Mouse (Mus musculus) heart, postnatal 0 days (tissue): Measurements from ENCODE around the gene Plxna2. TPM values are rescaled to one million over a fixed set of nuclear protein-coding genes. Genes with fewer than 3 reads are reported as not detected.

Experiments
- ATAC-seq: fragments of 200-750 bp; cut with Nextera tagmentation; 2 replicates; pipeline ENCODE4 v1.8.0; 2017; ENCODE audit warnings: low read depth, moderate number of reproducible peaks, moderate library complexity; ENCODE audit not compliant: insufficient read depth
- DNase-seq: peaks from one replicate; pipeline ENCODE4 v3.0.0-alpha.2; 2016; ENCODE audit warnings: low spot score
- H3K27ac ChIP-seq: fragments of 300-500 bp; sonication (generic); 2 replicates; pipeline ENCODE4 v1.5.1; 2014; ENCODE audit warnings: low read depth, mild to moderate bottlenecking
- H3K27me3 ChIP-seq: fragments of 300-500 bp; sonication (generic); 2 replicates; pipeline ENCODE4 v1.6.1; 2014; ENCODE audit warnings: low read length, mixed read lengths; ENCODE audit not compliant: control insufficient read depth, insufficient read depth
- H3K36me3 ChIP-seq: fragments of 300-500 bp; sonication (generic); replicated peaks from 2 replicates; pipeline ENCODE4 v1.6.1; 2014; ENCODE audit warnings: low read length, mixed read lengths; ENCODE audit not compliant: control insufficient read depth, insufficient read depth
- H3K4me1 ChIP-seq: fragments of 300-500 bp; sonication (generic); 2 replicates; pipeline ENCODE4 v1.6.1; 2014; ENCODE audit warnings: antibody characterized with exemption; ENCODE audit not compliant: control insufficient read depth, insufficient read depth
- H3K4me2 ChIP-seq: fragments of 300-500 bp; sonication (generic); 2 replicates; pipeline ENCODE4 v1.6.1; 2014; ENCODE audit warnings: low read depth, mild to moderate bottlenecking, low read length, moderate library complexity
- H3K4me3 ChIP-seq: fragments of 300-500 bp; sonication (generic); 2 replicates; pipeline ENCODE4 v1.5.1; 2014; ENCODE audit warnings: low read depth, low read length
- H3K9ac ChIP-seq: fragments of 300-500 bp; sonication (generic); replicated peaks from 2 replicates; pipeline ENCODE4 v1.6.1; 2014; ENCODE audit warnings: low read depth, low read length, mixed read lengths
- H3K9me3 ChIP-seq: fragments of 300-500 bp; sonication (generic); replicated peaks from 2 replicates; pipeline ENCODE4 v1.6.1; 2016; ENCODE audit warnings: low read length; ENCODE audit not compliant: control insufficient read depth
- CTCF ChIP-seq: IDR thresholded peaks from 2 replicates; pipeline ENCODE4 v1.5.1; 2016; ENCODE audit warnings: antibody characterized with exemption, control low read depth, low read depth
- EP300 ChIP-seq: IDR thresholded peaks from 2 replicates; pipeline ENCODE4 v1.6.1; 2016; ENCODE audit warnings: antibody characterized with exemption, low read depth
- WGBS: fragments of 180-500 bp; shearing (Covaris S2); extraction: QIAGEN DNeasy Blood & Tissue Kit; methylation state at CpG from one replicate; pipeline ENCODE4 v1.1.7; 2014; 5-methylcytosine and 5-hydroxymethylcytosine counted together
- polyA plus RNA-seq: library from polyadenylated mRNA; unstranded; fragments of >200 nt; fragmentation: Nextera tagmentation; extraction: Ambion mirVana; gene quantifications from 2 replicates; pipeline ENCODE4 v1.2.1, GENCODE M21; 2015
- total RNA-seq: library from RNA; depleted of rRNA; stranded (reverse); fragments of >200 nt; gene quantifications from 2 replicates; pipeline ENCODE4 v1.2.3, GENCODE M21; 2014; ENCODE audit warnings: low replicate concordance

The Plxna2 gene
- total and polyA plus RNA-seq, 2 experiments from 2014 or later, result 4.0 to 14.4 TPM

DNA sequence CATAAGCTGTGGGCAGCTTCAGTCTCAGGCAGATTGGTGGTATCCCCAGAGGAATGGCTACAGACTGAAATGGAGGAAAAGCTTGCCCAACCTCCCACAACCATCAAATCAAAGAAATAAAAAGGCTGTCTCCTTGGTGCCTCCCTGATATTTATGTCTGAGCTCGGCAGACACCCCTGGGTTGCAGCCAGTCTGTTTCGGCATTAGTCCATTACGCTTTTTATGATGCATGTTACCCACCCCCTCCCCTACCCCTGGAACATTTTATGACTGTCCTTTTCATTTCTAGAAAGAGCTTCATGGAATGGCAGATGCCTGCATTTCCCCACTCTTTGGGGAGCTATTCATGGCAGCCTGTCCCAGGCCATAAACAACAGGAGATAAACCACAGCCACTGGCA lies 47.7 kb downstream of the Plxna2 start:
- no peak overlapping the region for H3K27ac ChIP-seq
- H3K4me1 ChIP-seq, result peaks cover 26% of the 10 kb centered on the region
- H3K9ac ChIP-seq, result no peak overlapping the region
- 0 out of 2 replicates have a peak, but pooled peaks cover 5% of the 10 kb centered on the region for H3K36me3 ChIP-seq
- ATAC-seq (no peak), DNase-seq (no peak)
- 89% methylated on average over 3 of the region's 3 CpGs for WGBS
- no peaks in the 10 kb centered on the region for H3K9me3 ChIP-seq
- no peak overlapping the region for H3K4me3 ChIP-seq
- no peak overlapping the region for H3K4me2 ChIP-seq
- TF ChIP-seq CTCF (no peak), EP300 (no peak)
- H3K27me3 ChIP-seq, result no peaks in the 10 kb centered on the region

DNA sequence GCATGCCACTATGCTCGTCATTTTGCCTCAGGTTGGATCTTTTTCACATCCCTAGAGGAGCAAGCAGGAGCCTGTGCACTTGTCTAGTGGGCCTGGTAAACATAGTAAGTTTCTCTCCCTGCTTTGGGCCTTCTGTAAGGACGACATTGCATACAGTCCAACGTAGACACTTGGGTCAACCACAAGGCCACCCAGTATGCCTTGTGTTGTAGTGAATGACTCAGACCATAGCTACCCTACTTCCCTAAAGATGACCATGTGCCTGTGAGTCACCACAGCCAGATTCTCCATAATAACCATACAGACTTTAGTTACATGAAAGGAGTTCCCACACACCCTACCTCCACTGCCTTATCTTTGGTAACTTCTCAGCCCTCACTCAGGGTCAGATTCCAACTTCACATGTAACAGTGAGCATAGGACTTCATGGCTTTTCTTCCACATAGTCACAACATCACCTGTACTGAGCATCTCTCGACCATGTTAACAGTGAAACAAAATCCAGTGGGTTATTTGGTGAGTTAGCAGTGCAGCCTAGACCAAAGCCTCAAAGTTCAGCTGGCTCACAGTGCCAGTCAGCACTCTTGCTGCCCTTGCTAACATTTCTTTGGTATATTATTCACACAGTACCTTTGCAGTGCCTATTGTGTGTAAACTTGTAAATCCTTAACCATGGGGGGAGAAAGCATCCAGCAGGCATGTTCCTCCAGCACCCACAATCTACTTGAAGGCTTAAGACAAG lies 53.9 kb downstream of the Plxna2 start:
- no peak overlapping the region for H3K27ac ChIP-seq
- no peak for ATAC-seq
- no peaks in the 10 kb centered on the region for H3K27me3 ChIP-seq
- 78% methylated on average over 4 of the region's 4 CpGs for WGBS
- DNase-seq, result no peak
- no peaks in the 10 kb centered on the region for H3K9me3 ChIP-seq
- no peak overlapping the region for H3K4me2 ChIP-seq
- no peak overlapping the region for H3K9ac ChIP-seq
- no peaks in the 10 kb centered on the region for H3K36me3 ChIP-seq
- no peak overlapping the region for H3K4me3 ChIP-seq
- TF ChIP-seq EP300, result no peak
- no peak for TF ChIP-seq CTCF
- H3K4me1 ChIP-seq, result peaks cover 12% of the 10 kb centered on the region; the same call in 1 of the 2 replicates

DNA sequence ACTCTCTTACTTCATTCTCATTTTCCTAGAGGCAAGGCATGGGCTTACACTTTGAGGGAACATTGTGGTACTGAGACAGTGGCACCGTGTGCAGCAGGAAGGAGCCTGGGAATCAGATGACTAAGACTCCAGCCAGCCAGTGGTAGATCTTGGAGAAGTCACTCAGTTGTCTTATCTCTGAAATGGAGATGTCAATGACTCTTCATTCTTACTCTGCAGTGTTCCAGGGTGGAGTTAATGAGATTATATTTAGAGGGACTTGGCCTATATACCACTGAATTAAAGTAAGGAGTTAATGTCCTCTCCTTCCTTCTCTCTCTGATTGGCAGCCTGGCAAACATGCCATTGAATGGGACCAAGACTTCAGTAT lies 54.5 kb downstream of the Plxna2 start:
- H3K9me3 ChIP-seq, result no peaks in the 10 kb centered on the region
- no peak for TF ChIP-seq EP300
- TF ChIP-seq CTCF, result no peak
- H3K9ac ChIP-seq, result no peak overlapping the region
- H3K4me1 ChIP-seq, result peaks cover 17% of the 10 kb centered on the region
- no peak for ATAC-seq
- no peaks in the 10 kb centered on the region for H3K27me3 ChIP-seq
- no peak overlapping the region for H3K4me2 ChIP-seq
- WGBS, result 52% methylated on average over 1 of the region's 1 CpGs
- no peak overlapping the region for H3K27ac ChIP-seq
- H3K4me3 ChIP-seq, result no peak overlapping the region
- DNase-seq, result no peak
- no peaks in the 10 kb centered on the region for H3K36me3 ChIP-seq

DNA sequence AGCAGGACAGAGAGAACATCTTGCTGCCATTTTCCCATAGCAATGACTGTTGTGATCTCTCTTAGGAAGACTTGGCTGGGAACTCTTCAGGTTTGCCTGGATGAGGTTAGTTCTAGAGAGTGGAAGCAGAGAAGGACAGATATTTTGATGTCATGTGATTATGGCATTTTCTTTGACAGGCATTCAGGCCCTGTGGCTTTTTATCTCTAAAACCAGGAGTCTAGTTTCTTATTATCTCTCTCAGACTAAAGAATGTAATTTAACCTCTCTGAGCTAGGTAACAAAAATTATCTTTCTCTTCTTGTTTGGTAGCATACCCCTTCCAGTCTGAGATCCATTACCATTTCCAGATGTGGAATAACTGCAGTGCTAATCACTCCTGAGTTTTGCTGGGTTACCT lies 55.2 kb downstream of the Plxna2 start:
- peaks cover 25% of the 10 kb centered on the region for H3K4me1 ChIP-seq
- H3K27me3 ChIP-seq, result no peaks in the 10 kb centered on the region
- H3K36me3 ChIP-seq, result no peaks in the 10 kb centered on the region
- DNase-seq, result no peak
- no peak overlapping the region for H3K27ac ChIP-seq
- H3K4me3 ChIP-seq, result no peak overlapping the region
- TF ChIP-seq CTCF, result no peak
- TF ChIP-seq EP300, result no peak
- H3K4me2 ChIP-seq, result no peak overlapping the region
- no peaks in the 10 kb centered on the region for H3K9me3 ChIP-seq
- H3K9ac ChIP-seq, result no peak overlapping the region
- no peak for ATAC-seq

DNA sequence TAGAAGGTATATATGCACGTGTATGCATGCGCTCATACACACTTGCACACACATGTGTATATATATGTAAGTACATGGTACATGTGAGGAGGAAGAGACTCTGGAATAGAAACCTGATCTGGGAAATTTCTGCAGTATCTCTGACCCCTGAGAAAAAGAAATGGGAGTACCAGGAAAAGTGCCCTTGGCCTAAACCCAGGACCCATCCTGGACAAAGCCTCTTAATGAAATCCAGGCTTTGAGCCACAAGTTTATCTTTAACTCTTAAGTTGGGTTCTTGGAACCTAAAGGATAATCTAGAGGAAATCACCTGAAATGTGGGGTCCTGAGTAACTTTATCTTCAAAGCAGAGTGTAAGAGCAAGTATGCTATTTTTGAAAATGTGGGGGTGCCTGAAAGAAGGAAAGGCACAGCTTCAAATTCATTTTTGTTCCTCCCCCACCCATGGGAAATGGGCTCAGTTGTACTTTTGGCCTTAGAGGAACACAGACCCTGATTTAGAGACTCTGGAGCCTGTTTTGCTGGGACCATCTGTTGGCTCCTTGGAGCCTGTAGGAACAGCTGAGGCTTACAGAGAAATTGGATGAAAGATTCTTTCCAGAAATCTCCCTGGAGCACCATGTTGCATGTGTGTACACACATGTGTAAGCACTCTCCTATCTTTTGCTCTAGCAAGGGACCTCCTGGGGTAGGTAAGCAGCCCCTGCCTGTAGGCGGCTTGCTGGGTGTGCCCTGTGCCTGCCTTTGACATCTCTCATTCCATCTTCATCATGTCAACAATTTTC lies 57.3 kb downstream of the Plxna2 start:
- DNase-seq (no peak), ATAC-seq (no peak)
- WGBS, result 86% methylated on average over 3 of the region's 3 CpGs
- Histone ChIP-seq H3K9me3 (no peaks in the 10 kb centered on the region), H3K4me3 (no peak overlapping the region), H3K4me1 (peaks cover 45% of the 10 kb centered on the region), H3K9ac (no peak overlapping the region), H3K27ac (no peak overlapping the region), H3K36me3 (no peaks in the 10 kb centered on the region), H3K4me2 (no peak overlapping the region), H3K27me3 (no peaks in the 10 kb centered on the region)
- TF ChIP-seq EP300 (no peak), CTCF (no peak)
